Mouse (Mus musculus): ENCODE data around the gene Erg. TPM values are rescaled to one million over a fixed set of nuclear protein-coding genes. Genes with fewer than 3 reads are reported as not detected.

Gene Erg
- polyA plus RNA-seq, 1 experiment from 2014 or later = 2.1 TPM

DNA sequence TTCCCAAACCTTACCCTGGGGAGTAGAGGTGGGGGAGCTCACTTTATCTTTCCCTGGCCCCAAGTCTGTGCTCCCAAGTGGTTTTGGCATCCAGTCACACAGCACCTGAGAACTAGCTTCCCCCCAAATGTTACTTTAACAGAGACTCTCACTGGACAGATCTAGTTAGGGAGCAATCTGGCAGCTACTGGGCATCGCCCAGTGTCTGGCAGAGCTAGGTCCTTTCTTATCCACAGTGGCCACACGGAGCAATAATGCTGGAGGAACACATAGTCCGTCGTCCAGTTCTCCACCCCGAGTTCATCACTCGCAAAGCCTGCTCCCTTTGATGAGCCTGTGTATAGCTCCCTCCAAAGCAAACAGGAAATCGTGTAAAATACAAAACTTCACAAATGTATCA lies 124.5 kb downstream of the Erg start:
- Histone ChIP-seq H3K27ac (ENCODE audit: low read depth, low read length) (no peak overlapping the region), H3K9me3 (ENCODE audit: control insufficient read depth, low read length) (no peaks in the 10 kb centered on the region), H3K4me2 (ENCODE audit: low read depth) (no peak overlapping the region), H3K4me3 (ENCODE audit: low read depth, low read length) (no peak overlapping the region), H3K4me1 (ENCODE audit: control insufficient read depth, insufficient read depth, low read length) (no peaks in the 10 kb centered on the region), H3K36me3 (ENCODE audit: control insufficient read depth, insufficient read depth, low read length) (no peaks in the 10 kb centered on the region), H3K9ac (ENCODE audit: low read length) (no peak overlapping the region), H3K27me3 (ENCODE audit: control insufficient read depth, insufficient read depth, low read length) (no peaks in the 10 kb centered on the region)
- 85% methylated on average over 7 of the region's 7 CpGs for WGBS
- ATAC-seq (ENCODE audit: insufficient read depth, low FRiP score, low TSS enrichment) (no peak), DNase-seq (ENCODE audit: low spot score) (no peak)

DNA sequence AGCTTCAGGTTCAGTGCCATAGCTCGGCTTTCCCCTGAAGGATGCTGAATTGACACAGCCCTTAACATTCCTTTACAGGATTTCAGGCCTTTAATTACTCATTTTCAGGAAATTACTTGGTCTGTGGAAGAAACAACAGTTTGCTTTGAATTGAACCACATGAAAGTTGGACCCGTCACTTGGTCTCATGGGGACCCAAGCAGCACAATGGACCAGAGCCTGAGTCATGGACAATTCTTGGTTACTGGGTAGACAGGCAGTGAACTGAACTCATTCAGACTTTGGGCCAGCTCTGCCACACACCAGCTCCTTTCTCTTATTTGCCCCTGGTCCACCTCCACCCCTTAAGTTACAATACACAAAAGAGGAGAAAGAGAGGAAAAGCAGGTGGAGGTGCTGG lies 126.1 kb downstream of the Erg start:
- 92% methylated on average over 2 of the region's 2 CpGs for WGBS
- Histone ChIP-seq H3K4me2 (ENCODE audit: low read depth) (no peak overlapping the region), H3K27me3 (ENCODE audit: control insufficient read depth, insufficient read depth, low read length) (no peaks in the 10 kb centered on the region), H3K4me3 (ENCODE audit: low read depth, low read length) (no peak overlapping the region), H3K4me1 (ENCODE audit: control insufficient read depth, insufficient read depth, low read length) (no peaks in the 10 kb centered on the region), H3K9ac (ENCODE audit: low read length) (no peak overlapping the region), H3K27ac (ENCODE audit: low read depth, low read length) (no peak overlapping the region), H3K9me3 (ENCODE audit: control insufficient read depth, low read length) (no peaks in the 10 kb centered on the region), H3K36me3 (ENCODE audit: control insufficient read depth, insufficient read depth, low read length) (no peaks in the 10 kb centered on the region)
- ATAC-seq (ENCODE audit: insufficient read depth, low FRiP score, low TSS enrichment) = no peak
- no peak for DNase-seq (ENCODE audit: low spot score)

GRCm38 (mm10) chr16:95459325-95459691 lies 127.1 kb downstream of the Erg start:
- Histone ChIP-seq H3K4me1 (ENCODE audit: control insufficient read depth, insufficient read depth, low read length) (no peaks in the 10 kb centered on the region), H3K9ac (ENCODE audit: low read length) (no peak overlapping the region), H3K27ac (ENCODE audit: low read depth, low read length) (no peak overlapping the region), H3K9me3 (ENCODE audit: control insufficient read depth, low read length) (no peaks in the 10 kb centered on the region), H3K4me3 (ENCODE audit: low read depth, low read length) (no peak overlapping the region), H3K27me3 (ENCODE audit: control insufficient read depth, insufficient read depth, low read length) (no peaks in the 10 kb centered on the region), H3K4me2 (ENCODE audit: low read depth) (no peak overlapping the region), H3K36me3 (ENCODE audit: control insufficient read depth, insufficient read depth, low read length) (no peaks in the 10 kb centered on the region)
- 81% methylated on average over 5 of the region's 5 CpGs for WGBS
- no peak for DNase-seq (ENCODE audit: low spot score)
- ATAC-seq (ENCODE audit: insufficient read depth, low FRiP score, low TSS enrichment) = no peak

- Histone ChIP-seq H3K4me1 (ENCODE audit: control insufficient read depth, insufficient read depth, low read length) (no peaks in the 10 kb centered on the region), H3K9ac (ENCODE audit: low read length) (no peak overlapping the region), H3K4me2 (ENCODE audit: low read depth) (no peak overlapping the region), H3K27me3 (ENCODE audit: control insufficient read depth, insufficient read depth, low read length) (no peaks in the 10 kb centered on the region), H3K9me3 (ENCODE audit: control insufficient read depth, low read length) (no peaks in the 10 kb centered on the region), H3K36me3 (ENCODE audit: control insufficient read depth, insufficient read depth, low read length) (no peaks in the 10 kb centered on the region), H3K27ac (ENCODE audit: low read depth, low read length) (no peak overlapping the region), H3K4me3 (ENCODE audit: low read depth, low read length) (no peak overlapping the region)
- 92% methylated on average over 17 of the region's 17 CpGs for WGBS
- ATAC-seq (ENCODE audit: insufficient read depth, low FRiP score, low TSS enrichment) (no peak), DNase-seq (ENCODE audit: low spot score) (no peak)
Observed at GRCm38 (mm10) chr16:95458590-95459324, 127.6 kb downstream of the Erg start.

DNA sequence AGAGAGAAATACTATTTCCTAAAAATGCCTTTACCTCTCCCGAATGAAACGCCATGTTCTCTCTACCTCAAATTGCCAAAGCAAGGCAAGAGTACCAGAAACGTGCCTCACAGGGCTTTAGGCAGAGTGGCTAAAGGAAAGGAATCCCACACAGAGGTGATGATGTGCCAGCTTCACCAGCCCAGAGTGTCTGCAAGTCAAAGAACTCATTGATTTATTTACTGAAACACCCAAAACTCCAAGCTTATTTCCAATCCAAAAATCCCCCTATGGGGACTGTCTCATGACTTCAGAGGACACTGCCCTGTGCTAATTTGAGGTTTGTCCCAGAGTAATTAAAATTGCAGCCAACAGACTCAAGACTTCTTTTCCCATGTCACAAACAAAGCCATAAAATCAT lies 129.4 kb downstream of the Erg start:
- Histone ChIP-seq H3K4me1 (ENCODE audit: control insufficient read depth, insufficient read depth, low read length) (no peaks in the 10 kb centered on the region), H3K27ac (ENCODE audit: low read depth, low read length) (no peak overlapping the region), H3K4me3 (ENCODE audit: low read depth, low read length) (no peak overlapping the region), H3K9me3 (ENCODE audit: control insufficient read depth, low read length) (no peaks in the 10 kb centered on the region), H3K36me3 (ENCODE audit: control insufficient read depth, insufficient read depth, low read length) (no peaks in the 10 kb centered on the region), H3K9ac (ENCODE audit: low read length) (no peak overlapping the region), H3K27me3 (ENCODE audit: control insufficient read depth, insufficient read depth, low read length) (no peaks in the 10 kb centered on the region), H3K4me2 (ENCODE audit: low read depth) (no peak overlapping the region)
- ATAC-seq (ENCODE audit: insufficient read depth, low FRiP score, low TSS enrichment) = no peak
- WGBS = 84% methylated on average over 3 of the region's 3 CpGs
- DNase-seq (ENCODE audit: low spot score) = no peak

DNA sequence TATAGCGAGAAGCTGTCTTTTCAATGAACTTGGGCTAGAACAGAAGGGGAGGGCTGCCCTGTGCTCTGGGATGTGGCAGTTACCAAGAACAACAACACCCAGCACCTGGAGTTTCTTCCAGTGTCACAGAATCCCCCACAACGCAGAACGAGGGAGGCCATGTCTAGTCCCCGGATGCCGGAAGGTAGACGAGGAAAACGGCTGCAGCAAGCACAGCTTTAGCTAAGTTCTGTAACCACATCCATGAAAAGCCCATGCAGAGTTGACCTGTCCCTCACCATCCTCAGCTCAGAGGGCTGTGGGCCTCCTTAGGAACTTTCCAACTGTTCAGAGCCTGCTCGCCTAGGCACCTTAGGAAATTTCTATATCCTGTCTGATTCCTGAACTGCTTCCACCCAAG lies 130.5 kb downstream of the Erg start:
- ATAC-seq (ENCODE audit: insufficient read depth, low FRiP score, low TSS enrichment) (no peak), DNase-seq (ENCODE audit: low spot score) (no peak)
- no peaks in the 10 kb centered on the region for H3K4me1 ChIP-seq (ENCODE audit: control insufficient read depth, insufficient read depth, low read length)
- no peak overlapping the region for H3K4me3 ChIP-seq (ENCODE audit: low read depth, low read length)
- H3K4me2 ChIP-seq (ENCODE audit: low read depth) = no peak overlapping the region
- H3K27ac ChIP-seq (ENCODE audit: low read depth, low read length) = no peak overlapping the region
- no peaks in the 10 kb centered on the region for H3K36me3 ChIP-seq (ENCODE audit: control insufficient read depth, insufficient read depth, low read length)
- 90% methylated on average over 8 of the region's 8 CpGs for WGBS
- no peaks in the 10 kb centered on the region for H3K27me3 ChIP-seq (ENCODE audit: control insufficient read depth, insufficient read depth, low read length)
- H3K9ac ChIP-seq (ENCODE audit: low read length) = no peak overlapping the region
- no peaks in the 10 kb centered on the region for H3K9me3 ChIP-seq (ENCODE audit: control insufficient read depth, low read length)

DNA sequence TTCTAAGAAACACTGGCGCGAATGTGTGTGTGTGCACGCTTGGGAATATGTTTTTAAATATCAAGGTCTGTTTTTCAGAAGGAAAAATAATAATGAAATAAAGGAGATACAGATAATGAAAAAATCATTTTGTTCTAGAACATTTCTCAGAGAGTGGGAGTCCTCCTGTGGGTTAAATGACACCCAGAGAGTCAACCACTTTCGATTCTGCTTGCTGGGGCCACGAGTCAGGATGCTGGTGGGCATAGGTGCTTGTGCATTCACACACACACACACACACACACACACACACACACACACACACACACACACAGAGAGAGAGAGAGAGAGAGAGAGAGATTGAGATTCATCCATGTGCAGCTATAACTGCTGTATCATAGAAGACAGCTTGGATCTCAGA lies 130.9 kb downstream of the Erg start:
- H3K36me3 ChIP-seq (ENCODE audit: control insufficient read depth, insufficient read depth, low read length) = no peaks in the 10 kb centered on the region
- no peaks in the 10 kb centered on the region for H3K4me1 ChIP-seq (ENCODE audit: control insufficient read depth, insufficient read depth, low read length)
- no peaks in the 10 kb centered on the region for H3K27me3 ChIP-seq (ENCODE audit: control insufficient read depth, insufficient read depth, low read length)
- H3K4me2 ChIP-seq (ENCODE audit: low read depth) = no peak overlapping the region
- 95% methylated on average over 5 of the region's 5 CpGs for WGBS
- DNase-seq (ENCODE audit: low spot score) = no peak
- H3K9ac ChIP-seq (ENCODE audit: low read length) = no peak overlapping the region
- no peak overlapping the region for H3K27ac ChIP-seq (ENCODE audit: low read depth, low read length)
- H3K4me3 ChIP-seq (ENCODE audit: low read depth, low read length) = no peak overlapping the region
- H3K9me3 ChIP-seq (ENCODE audit: control insufficient read depth, low read length) = no peaks in the 10 kb centered on the region
- ATAC-seq (ENCODE audit: insufficient read depth, low FRiP score, low TSS enrichment) = no peak

GRCm38 (mm10) chr16:95452411-95452810 lies 134.0 kb downstream of the Erg start:
- Histone ChIP-seq H3K4me1 (ENCODE audit: control insufficient read depth, insufficient read depth, low read length) (no peaks in the 10 kb centered on the region), H3K4me2 (ENCODE audit: low read depth) (no peak overlapping the region), H3K27ac (ENCODE audit: low read depth, low read length) (no peak overlapping the region), H3K36me3 (ENCODE audit: control insufficient read depth, insufficient read depth, low read length) (no peaks in the 10 kb centered on the region), H3K9ac (ENCODE audit: low read length) (no peak overlapping the region), H3K9me3 (ENCODE audit: control insufficient read depth, low read length) (no peaks in the 10 kb centered on the region), H3K4me3 (ENCODE audit: low read depth, low read length) (no peak overlapping the region), H3K27me3 (ENCODE audit: control insufficient read depth, insufficient read depth, low read length) (no peaks in the 10 kb centered on the region)
- ATAC-seq (ENCODE audit: insufficient read depth, low FRiP score, low TSS enrichment) = no peak
- DNase-seq (ENCODE audit: low spot score) = no peak
- 94% methylated on average over 8 of the region's 8 CpGs for WGBS

DNA sequence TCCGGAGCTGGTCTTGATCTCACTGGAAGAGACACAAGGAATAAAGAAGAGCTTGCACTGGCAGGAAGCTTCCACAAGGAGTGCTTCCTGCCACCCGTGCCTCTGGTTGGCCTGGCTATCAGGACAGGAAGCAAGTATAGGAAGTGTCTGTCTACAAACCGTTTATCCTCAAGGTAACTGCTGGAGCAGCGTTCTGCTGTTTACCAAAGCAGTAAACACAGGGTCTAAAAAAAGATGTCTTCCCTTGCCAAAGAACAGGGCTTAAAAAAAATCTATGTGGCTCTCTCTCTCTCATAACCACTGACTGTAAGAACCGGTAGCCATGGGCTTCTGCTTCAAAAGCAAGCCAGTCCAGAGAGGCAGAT lies 137.1 kb downstream of the Erg start:
- Histone ChIP-seq H3K9ac (ENCODE audit: low read length) (no peak overlapping the region), H3K4me2 (ENCODE audit: low read depth) (no peak overlapping the region), H3K9me3 (ENCODE audit: control insufficient read depth, low read length) (no peaks in the 10 kb centered on the region), H3K27ac (ENCODE audit: low read depth, low read length) (no peak overlapping the region), H3K27me3 (ENCODE audit: control insufficient read depth, insufficient read depth, low read length) (no peaks in the 10 kb centered on the region), H3K4me1 (ENCODE audit: control insufficient read depth, insufficient read depth, low read length) (no peaks in the 10 kb centered on the region), H3K36me3 (ENCODE audit: control insufficient read depth, insufficient read depth, low read length) (no peaks in the 10 kb centered on the region), H3K4me3 (ENCODE audit: low read depth, low read length) (no peak overlapping the region)
- no peak for DNase-seq (ENCODE audit: low spot score)
- WGBS = 69% methylated on average over 5 of the region's 5 CpGs
- ATAC-seq (ENCODE audit: insufficient read depth, low FRiP score, low TSS enrichment) = no peak

All from neural tube, embryonic 11.5 days (tissue).